Mouse (Mus musculus): ENCODE data around the gene Hnrnph1. TPM values are rescaled to one million over a fixed set of nuclear protein-coding genes. Genes with fewer than 3 reads are reported as not detected.
A peak's percentile ranks its signal among the peaks of the same experiment; 100 is the strongest.

Hnrnph1 gene
- total and polyA plus RNA-seq, 3 experiments = 56.3 to 114 (median 110) TPM

- DNase-seq = peak in 1 of 2 experiments; percentile 10
- Histone ChIP-seq H3K9ac (ENCODE audit: low read depth, low read length) (no peak overlapping the region), H3K27ac (no peak overlapping the region), H3K79me2 (replicated peaks; ENCODE audit: control insufficient read depth, insufficient read depth, low read length) (0 out of 2 replicates have a peak, but pooled peaks cover 1% of the 10 kb centered on the region), H3K27me3 (ENCODE audit: control insufficient read depth, insufficient read depth, low read length) (no peaks in the 10 kb centered on the region), H3K36me3 (ENCODE audit: control insufficient read depth, insufficient read depth, low read length) (peaks cover 9% of the 10 kb centered on the region), H3K4me1 (ENCODE audit: control insufficient read depth, insufficient read depth, low read length) (peaks cover 6% of the 10 kb centered on the region), H3K4me3 (no peak overlapping the region)
- TF ChIP-seq EP300 (IDR thresholded peaks at IDR 0.05; ENCODE audit: insufficient read depth, low read depth, low read length) (no peak), CTCF (IDR thresholded peaks at IDR 0.05) (no peak), POLR2A (IDR thresholded peaks at IDR 0.05; ENCODE audit: insufficient read depth, low read depth, low read length) (no peak)
- WGBS = 90% methylated on average over 13 of the region's 13 CpGs
- intact Hi-C loops (cut with DNase I) = no loop called here
Observed at GRCm38 (mm10) chr11:50374286-50375015, 2.3 kb upstream of the Hnrnph1 start.

GRCm38 (mm10) chr11:50375421-50375820 lies 1.4 kb upstream of the Hnrnph1 start:
- 0 out of 2 replicates have a peak, but pooled peaks cover 3% of the 10 kb centered on the region for H3K79me2 ChIP-seq (replicated peaks; ENCODE audit: control insufficient read depth, insufficient read depth, low read length)
- DNase-seq = peak in 1 of 2 experiments; percentile 11
- no peak overlapping the region for H3K9ac ChIP-seq (ENCODE audit: low read depth, low read length)
- H3K4me1 ChIP-seq (ENCODE audit: control insufficient read depth, insufficient read depth, low read length) = peaks cover 6% of the 10 kb centered on the region
- no peaks in the 10 kb centered on the region for H3K27me3 ChIP-seq (ENCODE audit: control insufficient read depth, insufficient read depth, low read length)
- intact Hi-C loops (cut with DNase I) = no loop called here
- H3K36me3 ChIP-seq (ENCODE audit: control insufficient read depth, insufficient read depth, low read length) = peaks cover 19% of the 10 kb centered on the region
- no peak overlapping the region for H3K27ac ChIP-seq
- H3K4me3 ChIP-seq = no peak overlapping the region
- WGBS = 95% methylated on average over 5 of the region's 5 CpGs
- TF ChIP-seq POLR2A (IDR thresholded peaks at IDR 0.05; ENCODE audit: insufficient read depth, low read depth, low read length) (no peak), CTCF (IDR thresholded peaks at IDR 0.05) (no peak), EP300 (IDR thresholded peaks at IDR 0.05; ENCODE audit: insufficient read depth, low read depth, low read length) (no peak)

GRCm38 (mm10) chr11:50376156-50376790 lies 517 bp upstream of the Hnrnph1 start:
- peak in 1 of 2 experiments; percentile 17 for DNase-seq
- WGBS = 50% methylated on average over 10 of the region's 10 CpGs
- H3K4me1 ChIP-seq (ENCODE audit: control insufficient read depth, insufficient read depth, low read length) = peaks cover 6% of the 10 kb centered on the region
- TF ChIP-seq CTCF (IDR thresholded peaks at IDR 0.05) (no peak), POLR2A (IDR thresholded peaks at IDR 0.05; ENCODE audit: insufficient read depth, low read depth, low read length) (no peak), EP300 (IDR thresholded peaks at IDR 0.05; ENCODE audit: insufficient read depth, low read depth, low read length) (no peak)
- intact Hi-C loops (cut with DNase I) = loop anchor here (2.0 kb wide), 1 partner anchor 51 kb away; the partner anchor contains the start of gene Canx
- H3K27me3 ChIP-seq (ENCODE audit: control insufficient read depth, insufficient read depth, low read length) = no peaks in the 10 kb centered on the region
- 0 out of 2 replicates have a peak, but pooled peaks cover 3% of the 10 kb centered on the region for H3K79me2 ChIP-seq (replicated peaks; ENCODE audit: control insufficient read depth, insufficient read depth, low read length)
- H3K36me3 ChIP-seq (ENCODE audit: control insufficient read depth, insufficient read depth, low read length) = peaks cover 20% of the 10 kb centered on the region
- peak overlapping the region; percentile 99 for H3K27ac ChIP-seq
- H3K4me3 ChIP-seq = peak overlapping the region; percentile 81
- peak overlapping the region; percentile 87 for H3K9ac ChIP-seq (ENCODE audit: low read depth, low read length)

GRCm38 (mm10) chr11:50377892-50378684 lies 1.3 kb downstream of the Hnrnph1 start:
- TF ChIP-seq EP300 (IDR thresholded peaks at IDR 0.05; ENCODE audit: insufficient read depth, low read depth, low read length) (0 out of 2 replicates have a peak, but pooled peaks have one; percentile 47), POLR2A (IDR thresholded peaks at IDR 0.05; ENCODE audit: insufficient read depth, low read depth, low read length) (peak; percentile 30; the same call in 1 of the 2 replicates), CTCF (IDR thresholded peaks at IDR 0.05) (peak; percentile 95)
- DNase-seq = peak; percentile 92 to 94
- under 1% methylated on average over 71 of the region's 71 CpGs for WGBS
- H3K36me3 ChIP-seq (ENCODE audit: control insufficient read depth, insufficient read depth, low read length) = peaks cover 33% of the 10 kb centered on the region
- H3K27ac ChIP-seq = peak overlapping the region; percentile 99
- no peaks in the 10 kb centered on the region for H3K27me3 ChIP-seq (ENCODE audit: control insufficient read depth, insufficient read depth, low read length)
- H3K79me2 ChIP-seq (replicated peaks; ENCODE audit: control insufficient read depth, insufficient read depth, low read length) = 0 out of 2 replicates have a peak, but pooled peaks cover 3% of the 10 kb centered on the region
- peaks cover 8% of the 10 kb centered on the region for H3K4me1 ChIP-seq (ENCODE audit: control insufficient read depth, insufficient read depth, low read length)
- peak overlapping the region; percentile 95 for H3K4me3 ChIP-seq
- peak overlapping the region; percentile 98 for H3K9ac ChIP-seq (ENCODE audit: low read depth, low read length)
- intact Hi-C loops (cut with DNase I) = loop anchor here (2.0 kb wide), 2 partner anchors 53 to 85 kb away; partner anchors contain the start of genes Canx and Maml1

GRCm38 (mm10) chr11:50379023-50379752 lies 2.4 kb downstream of the Hnrnph1 start:
- 0 out of 2 replicates have a peak, but pooled peaks cover 3% of the 10 kb centered on the region for H3K79me2 ChIP-seq (replicated peaks; ENCODE audit: control insufficient read depth, insufficient read depth, low read length)
- WGBS = 32% methylated on average over 12 of the region's 12 CpGs
- intact Hi-C loops (cut with DNase I) = loop anchor here (2.0 kb wide), 1 partner anchor 86 kb away; the partner anchor contains the start of gene Maml1
- H3K36me3 ChIP-seq (ENCODE audit: control insufficient read depth, insufficient read depth, low read length) = peaks cover 39% of the 10 kb centered on the region
- H3K9ac ChIP-seq (ENCODE audit: low read depth, low read length) = no peak overlapping the region; the same call in 1 of the 2 replicates
- H3K27ac ChIP-seq = peak overlapping the region; percentile 99
- DNase-seq = peak in 1 of 2 experiments; percentile 17
- no peaks in the 10 kb centered on the region for H3K27me3 ChIP-seq (ENCODE audit: control insufficient read depth, insufficient read depth, low read length)
- H3K4me1 ChIP-seq (ENCODE audit: control insufficient read depth, insufficient read depth, low read length) = peaks cover 8% of the 10 kb centered on the region
- TF ChIP-seq CTCF (IDR thresholded peaks at IDR 0.05) (no peak), POLR2A (IDR thresholded peaks at IDR 0.05; ENCODE audit: insufficient read depth, low read depth, low read length) (no peak), EP300 (IDR thresholded peaks at IDR 0.05; ENCODE audit: insufficient read depth, low read depth, low read length) (no peak)
- H3K4me3 ChIP-seq = peak overlapping the region; percentile 95

Measured in heart, adult 2 months (tissue).